Mouse (Mus musculus): ENCODE results near the gene Ajm1. TPM values are rescaled to one million over a fixed set of nuclear protein-coding genes. Genes with fewer than 3 reads are reported as not detected.

Ajm1 gene
- polyA plus RNA-seq, 1 experiment from 2014 or later: 7.7 TPM

DNA sequence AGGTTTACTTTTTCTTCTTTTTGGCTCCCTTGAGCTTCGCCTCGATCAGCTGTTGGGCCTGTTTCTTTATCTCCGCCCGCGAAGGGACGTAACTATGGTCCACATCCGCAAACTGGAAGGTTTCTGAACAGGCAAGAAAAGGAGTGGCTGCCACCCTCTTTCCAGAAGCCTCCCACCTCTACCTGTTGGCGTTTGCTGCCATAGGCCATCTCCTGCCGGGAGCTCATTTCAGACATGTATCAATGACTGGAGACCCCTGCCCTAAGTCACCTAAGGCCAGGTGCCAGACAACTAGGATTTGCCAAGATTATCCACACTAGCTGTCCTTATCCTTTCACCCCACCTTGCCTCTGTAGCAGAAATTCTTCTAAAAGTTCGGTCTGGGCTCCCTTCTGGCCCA lies 27.1 kb upstream of the Ajm1 start:
- 64% methylated on average over 10 of the region's 10 CpGs for WGBS
- Histone ChIP-seq H3K4me1 (replicated peaks; ENCODE audit: control insufficient read depth, insufficient read depth, low read length) (peaks cover 22% of the 10 kb centered on the region), H3K4me3 (replicated peaks; ENCODE audit: low read length) (peak overlapping the region; percentile 100), H3K36me3 (ENCODE audit: control insufficient read depth, insufficient read depth) (no peaks in the 10 kb centered on the region), H3K9ac (replicated peaks; ENCODE audit: low read depth, low read length) (peak overlapping the region; percentile 97), H3K9me3 (ENCODE audit: control insufficient read depth, low read length) (no peaks in the 10 kb centered on the region), H3K4me2 (ENCODE audit: low read length) (peak overlapping the region; percentile 80), H3K27me3 (replicated peaks; ENCODE audit: control insufficient read depth, insufficient read depth, low read length) (no peaks in the 10 kb centered on the region), H3K27ac (ENCODE audit: low read length) (peak overlapping the region; percentile 22)
- ATAC-seq: peak; percentile 16

- peaks cover 22% of the 10 kb centered on the region for H3K4me1 ChIP-seq (replicated peaks; ENCODE audit: control insufficient read depth, insufficient read depth, low read length)
- H3K4me2 ChIP-seq (ENCODE audit: low read length): peak within 1 kb of the TSS; percentile 80
- H3K9ac ChIP-seq (replicated peaks; ENCODE audit: low read depth, low read length): peak within 1 kb of the TSS; percentile 97
- no peaks in the 10 kb centered on the region for H3K36me3 ChIP-seq (ENCODE audit: control insufficient read depth, insufficient read depth)
- peak within 1 kb of the TSS; percentile 100 for H3K4me3 ChIP-seq (replicated peaks; ENCODE audit: low read length)
- under 1% methylated on average over 75 of the region's 80 CpGs for WGBS
- peak; percentile 96 for ATAC-seq
- no peaks in the 10 kb centered on the region for H3K9me3 ChIP-seq (ENCODE audit: control insufficient read depth, low read length)
- H3K27ac ChIP-seq (ENCODE audit: low read length): peak within 1 kb of the TSS; percentile 91
- no peaks in the 10 kb centered on the region for H3K27me3 ChIP-seq (replicated peaks; ENCODE audit: control insufficient read depth, insufficient read depth, low read length)
Measured at GRCm38 (mm10) chr2:25607761-25608622, 26.4 kb upstream of the Ajm1 start, which contains the start of gene Rabl6. Gene Rabl6, minus strand, starts transcription at chr2:25608521.

GRCm38 (mm10) chr2:25602526-25602925 lies 21.0 kb upstream of the Ajm1 start:
- Histone ChIP-seq H3K4me3 (replicated peaks; ENCODE audit: low read length) (no peak overlapping the region), H3K9ac (replicated peaks; ENCODE audit: low read depth, low read length) (no peak overlapping the region), H3K4me2 (ENCODE audit: low read length) (no peak overlapping the region), H3K4me1 (replicated peaks; ENCODE audit: control insufficient read depth, insufficient read depth, low read length) (peaks cover 15% of the 10 kb centered on the region), H3K9me3 (ENCODE audit: control insufficient read depth, low read length) (no peaks in the 10 kb centered on the region), H3K36me3 (ENCODE audit: control insufficient read depth, insufficient read depth) (peaks cover 26% of the 10 kb centered on the region), H3K27me3 (replicated peaks; ENCODE audit: control insufficient read depth, insufficient read depth, low read length) (no peaks in the 10 kb centered on the region), H3K27ac (ENCODE audit: low read length) (no peak overlapping the region)
- WGBS: 98% methylated on average over 5 of the region's 5 CpGs
- no peak for ATAC-seq

DNA sequence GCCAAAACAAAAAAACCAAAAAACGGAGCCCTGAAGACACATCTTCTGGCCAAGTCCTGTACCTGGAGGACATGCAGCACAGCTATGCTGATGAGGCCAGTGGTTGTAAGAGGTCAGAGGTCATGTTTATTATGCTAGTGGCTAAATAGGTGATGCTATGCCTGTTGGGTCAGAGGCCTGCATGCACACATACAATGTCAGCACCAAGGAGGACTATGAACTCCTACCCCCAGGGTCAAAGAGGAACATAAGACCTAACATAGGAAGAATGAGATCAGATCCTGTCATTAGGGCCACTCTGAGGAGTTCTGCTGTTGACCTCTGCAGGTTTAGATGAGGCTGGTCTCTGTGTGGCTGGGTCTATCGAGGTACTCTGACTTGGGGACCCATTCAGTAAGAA lies 18.5 kb upstream of the Ajm1 start:
- WGBS: 82% methylated on average over 2 of the region's 2 CpGs
- Histone ChIP-seq H3K27me3 (replicated peaks; ENCODE audit: control insufficient read depth, insufficient read depth, low read length) (no peaks in the 10 kb centered on the region), H3K4me3 (replicated peaks; ENCODE audit: low read length) (no peak overlapping the region)

GRCm38 (mm10) chr2:25598749-25599148 lies 17.2 kb upstream of the Ajm1 start:
- 96% methylated on average over 1 of the region's 1 CpGs for WGBS
- Histone ChIP-seq H3K9ac (replicated peaks; ENCODE audit: low read depth, low read length) (no peak overlapping the region), H3K4me2 (ENCODE audit: low read length) (no peak overlapping the region), H3K9me3 (ENCODE audit: control insufficient read depth, low read length) (no peaks in the 10 kb centered on the region), H3K27ac (ENCODE audit: low read length) (no peak overlapping the region), H3K4me1 (replicated peaks; ENCODE audit: control insufficient read depth, insufficient read depth, low read length) (no peaks in the 10 kb centered on the region), H3K4me3 (replicated peaks; ENCODE audit: low read length) (no peak overlapping the region), H3K36me3 (ENCODE audit: control insufficient read depth, insufficient read depth) (peaks cover 43% of the 10 kb centered on the region), H3K27me3 (replicated peaks; ENCODE audit: control insufficient read depth, insufficient read depth, low read length) (no peaks in the 10 kb centered on the region)
- ATAC-seq: no peak

More for the DNA sequence above, 18.5 kb upstream of the Ajm1 start:
- no peak for ATAC-seq
- H3K9me3 ChIP-seq (ENCODE audit: control insufficient read depth, low read length): no peaks in the 10 kb centered on the region
- no peak overlapping the region for H3K27ac ChIP-seq (ENCODE audit: low read length)
- H3K4me1 ChIP-seq (replicated peaks; ENCODE audit: control insufficient read depth, insufficient read depth, low read length): no peaks in the 10 kb centered on the region
- peaks cover 37% of the 10 kb centered on the region for H3K36me3 ChIP-seq (ENCODE audit: control insufficient read depth, insufficient read depth)
- no peak overlapping the region for H3K9ac ChIP-seq (replicated peaks; ENCODE audit: low read depth, low read length)
- H3K4me2 ChIP-seq (ENCODE audit: low read length): no peak overlapping the region

GRCm38 (mm10) chr2:25596765-25597510 lies 15.4 kb upstream of the Ajm1 start:
- Histone ChIP-seq H3K9me3 (ENCODE audit: control insufficient read depth, low read length) (no peaks in the 10 kb centered on the region), H3K36me3 (ENCODE audit: control insufficient read depth, insufficient read depth) (peaks cover 53% of the 10 kb centered on the region), H3K27ac (ENCODE audit: low read length) (no peak overlapping the region), H3K27me3 (replicated peaks; ENCODE audit: control insufficient read depth, insufficient read depth, low read length) (no peaks in the 10 kb centered on the region), H3K4me2 (ENCODE audit: low read length) (no peak overlapping the region), H3K4me3 (replicated peaks; ENCODE audit: low read length) (no peak overlapping the region), H3K9ac (replicated peaks; ENCODE audit: low read depth, low read length) (no peak overlapping the region), H3K4me1 (replicated peaks; ENCODE audit: control insufficient read depth, insufficient read depth, low read length) (no peaks in the 10 kb centered on the region)
- ATAC-seq: no peak
- 94% methylated on average over 5 of the region's 5 CpGs for WGBS

GRCm38 (mm10) chr2:25591863-25592262 lies 10.3 kb upstream of the Ajm1 start:
- Histone ChIP-seq H3K27ac (ENCODE audit: low read length) (no peak overlapping the region), H3K9me3 (ENCODE audit: control insufficient read depth, low read length) (no peaks in the 10 kb centered on the region), H3K9ac (replicated peaks; ENCODE audit: low read depth, low read length) (no peak overlapping the region), H3K4me2 (ENCODE audit: low read length) (no peak overlapping the region), H3K4me1 (replicated peaks; ENCODE audit: control insufficient read depth, insufficient read depth, low read length) (no peaks in the 10 kb centered on the region), H3K36me3 (ENCODE audit: control insufficient read depth, insufficient read depth) (peaks cover 44% of the 10 kb centered on the region), H3K27me3 (replicated peaks; ENCODE audit: control insufficient read depth, insufficient read depth, low read length) (no peaks in the 10 kb centered on the region), H3K4me3 (replicated peaks; ENCODE audit: low read length) (no peak overlapping the region)
- 86% methylated on average over 2 of the region's 2 CpGs for WGBS
- ATAC-seq: no peak

- H3K9me3 ChIP-seq (ENCODE audit: control insufficient read depth, low read length): no peaks in the 10 kb centered on the region
- H3K36me3 ChIP-seq (ENCODE audit: control insufficient read depth, insufficient read depth): peaks cover 32% of the 10 kb centered on the region
- no peak overlapping the region for H3K4me2 ChIP-seq (ENCODE audit: low read length)
- no peaks in the 10 kb centered on the region for H3K27me3 ChIP-seq (replicated peaks; ENCODE audit: control insufficient read depth, insufficient read depth, low read length)
- no peak overlapping the region for H3K9ac ChIP-seq (replicated peaks; ENCODE audit: low read depth, low read length)
- no peak overlapping the region for H3K4me3 ChIP-seq (replicated peaks; ENCODE audit: low read length)
- 93% methylated on average over 8 of the region's 8 CpGs for WGBS
- no peak for ATAC-seq
- no peaks in the 10 kb centered on the region for H3K4me1 ChIP-seq (replicated peaks; ENCODE audit: control insufficient read depth, insufficient read depth, low read length)
- no peak overlapping the region for H3K27ac ChIP-seq (ENCODE audit: low read length)
Measured at GRCm38 (mm10) chr2:25588227-25588907, 6.8 kb upstream of the Ajm1 start.

DNA sequence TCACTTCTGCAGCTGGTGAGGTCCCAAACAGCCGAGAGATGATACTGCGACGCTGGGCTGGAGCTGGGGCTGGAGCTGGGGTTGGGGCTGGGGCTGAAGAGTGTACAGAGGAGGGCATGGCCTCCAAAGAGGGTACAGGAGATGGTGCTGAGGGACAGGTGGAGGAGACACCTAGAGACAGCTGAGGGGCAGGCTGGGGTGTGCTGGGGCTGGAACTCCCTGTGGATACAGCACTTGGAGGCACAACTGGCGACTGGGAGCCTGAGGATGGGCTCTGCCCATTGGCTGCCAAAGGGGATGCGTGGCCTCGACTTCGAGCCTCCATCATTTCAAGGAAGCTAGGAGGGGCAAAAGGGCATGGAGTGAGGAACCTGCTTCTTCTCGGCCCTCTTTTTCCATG lies 5.7 kb upstream of the Ajm1 start:
- Histone ChIP-seq H3K4me1 (replicated peaks; ENCODE audit: control insufficient read depth, insufficient read depth, low read length) (peaks cover 3% of the 10 kb centered on the region; the same call in 1 of the 2 replicates), H3K4me3 (replicated peaks; ENCODE audit: low read length) (no peak overlapping the region), H3K36me3 (ENCODE audit: control insufficient read depth, insufficient read depth) (peaks cover 25% of the 10 kb centered on the region), H3K27ac (ENCODE audit: low read length) (no peak overlapping the region), H3K4me2 (ENCODE audit: low read length) (no peak overlapping the region), H3K9me3 (ENCODE audit: control insufficient read depth, low read length) (no peaks in the 10 kb centered on the region), H3K27me3 (replicated peaks; ENCODE audit: control insufficient read depth, insufficient read depth, low read length) (no peaks in the 10 kb centered on the region), H3K9ac (replicated peaks; ENCODE audit: low read depth, low read length) (no peak overlapping the region)
- no peak for ATAC-seq
- WGBS: 92% methylated on average over 8 of the region's 8 CpGs

Measured in forebrain, embryonic 16.5 days (tissue).